Mouse (Mus musculus) stomach, postnatal 0 days (tissue): ENCODE measurements around the gene Crhr2.

ENCODE experiments used
- CTCF ChIP-seq: IDR thresholded peaks from 2 replicates; pipeline ENCODE4 v1.5.1; 2016; ENCODE audit warnings: antibody characterized with exemption, low read depth, mild to moderate bottlenecking, moderate library complexity
- EP300 ChIP-seq: optimal IDR thresholded peaks from 2 replicates; pipeline ENCODE3; 2016; ENCODE audit warnings: antibody characterized with exemption

- TF ChIP-seq CTCF (no peak), EP300 (no peak)
Measured at GRCm38 (mm10) chr6:55126576-55126975, 6.2 kb downstream of the Crhr2 start.
